Mouse (Mus musculus) thymus, adult 2 months (tissue): ENCODE measurements around the gene Jmy.

Experiments used
- CTCF ChIP-seq: fragments of 200-500 bp; IDR thresholded peaks from 2 replicates; pipeline ENCODE4 v1.5.1; 2012; ENCODE audit warnings: mild to moderate bottlenecking, control low read depth, low read length, moderate library complexity, borderline replicate concordance; ENCODE audit not compliant: control insufficient read depth, poor library complexity, insufficient read depth; ENCODE audit errors: extremely low read depth
- POLR2A ChIP-seq: fragments of 200-500 bp; IDR thresholded peaks from 2 replicates; pipeline ENCODE4 v1.6.1; 2012; ENCODE audit warnings: mild to moderate bottlenecking, low read length, control low read depth, moderate library complexity; ENCODE audit not compliant: control insufficient read depth, poor library complexity, insufficient read depth; ENCODE audit errors: extremely low read depth

- TF ChIP-seq CTCF (no peak), POLR2A (no peak)
Measured at GRCm38 (mm10) chr13:93389242-93389625, 110.4 kb downstream of the Jmy start.
